Mouse (Mus musculus) small intestine, adult 2 months (tissue): Measurements from ENCODE around the gene Arpc4. TPM values are rescaled to one million over a fixed set of nuclear protein-coding genes. Genes with fewer than 3 reads are reported as not detected.
A peak's percentile ranks its signal among the peaks of the same experiment; 100 is the strongest.

Experiments
- H3K27ac ChIP-seq: fragments of 200-500 bp; 2 replicates; pipeline ENCODE4 v1.5.1; 2012; ENCODE audit warnings: low read depth, low read length, control low read depth, inconsistent platforms; ENCODE audit not compliant: insufficient read depth
- H3K27me3 ChIP-seq: fragments of 200-500 bp; 2 replicates; pipeline ENCODE4 v1.6.1; 2012; ENCODE audit warnings: mild to moderate bottlenecking, moderate library complexity, low read length, inconsistent platforms; ENCODE audit not compliant: control insufficient read depth, insufficient read depth
- H3K36me3 ChIP-seq: fragments of 200-500 bp; 2 replicates; pipeline ENCODE4 v1.6.1; 2012; ENCODE audit warnings: mild to moderate bottlenecking, low read length, control low read depth, inconsistent platforms; ENCODE audit not compliant: control insufficient read depth, insufficient read depth
- H3K4me1 ChIP-seq: fragments of 200-500 bp; 2 replicates; pipeline ENCODE4 v1.6.1; 2012; ENCODE audit warnings: low read length, inconsistent platforms, mixed read lengths; ENCODE audit not compliant: control insufficient read depth, insufficient read depth, insufficient read length
- H3K4me3 ChIP-seq: fragments of 200-500 bp; 2 replicates; pipeline ENCODE4 v1.5.1; 2012; ENCODE audit warnings: low read depth, mild to moderate bottlenecking, control low read depth, inconsistent platforms, low read length, moderate library complexity
- CTCF ChIP-seq: fragments of 200-500 bp; IDR thresholded peaks from 2 replicates; pipeline ENCODE4 v1.5.1; 2012; ENCODE audit warnings: low read depth, mild to moderate bottlenecking, control low read depth, inconsistent platforms, low read length, moderate library complexity, mixed read lengths; ENCODE audit not compliant: insufficient replicate concordance, insufficient read length; ENCODE audit errors: extremely low read depth
- POLR2A ChIP-seq: fragments of 200-500 bp; IDR thresholded peaks from 2 replicates; pipeline ENCODE4 v1.6.1; 2012; ENCODE audit warnings: low read depth, mild to moderate bottlenecking, control low read depth, inconsistent platforms, low read length, moderate library complexity
- WGBS: fragments of 180-500 bp; shearing (Covaris S2); methylation state at CpG from one replicate; pipeline ENCODE4 v1.1.7; 2018; 5-methylcytosine and 5-hydroxymethylcytosine counted together
- polyA plus RNA-seq: library from polyadenylated mRNA; depleted of rRNA; stranded (reverse); fragments of >200 nt; gene quantifications from 2 replicates; pipeline ENCODE4 v1.2.3, GENCODE M21; 2012

Arpc4 gene
- polyA plus RNA-seq, 1 experiment, result 96.0 TPM

- Histone ChIP-seq H3K4me1 (no peaks in the 10 kb centered on the region), H3K27ac (no peak overlapping the region), H3K36me3 (peaks cover 45% of the 10 kb centered on the region), H3K27me3 (no peaks in the 10 kb centered on the region), H3K4me3 (no peak overlapping the region)
- 100% methylated on average over 1 of the region's 1 CpGs for WGBS
- no peak for TF ChIP-seq POLR2A
- no peak for TF ChIP-seq CTCF
Observed at GRCm38 (mm10) chr6:113367574-113367973, 10.3 kb upstream of the Arpc4 start.

GRCm38 (mm10) chr6:113368124-113368523, 9.8 kb upstream of the Arpc4 start:
- 95% methylated on average over 7 of the region's 7 CpGs for WGBS

DNA sequence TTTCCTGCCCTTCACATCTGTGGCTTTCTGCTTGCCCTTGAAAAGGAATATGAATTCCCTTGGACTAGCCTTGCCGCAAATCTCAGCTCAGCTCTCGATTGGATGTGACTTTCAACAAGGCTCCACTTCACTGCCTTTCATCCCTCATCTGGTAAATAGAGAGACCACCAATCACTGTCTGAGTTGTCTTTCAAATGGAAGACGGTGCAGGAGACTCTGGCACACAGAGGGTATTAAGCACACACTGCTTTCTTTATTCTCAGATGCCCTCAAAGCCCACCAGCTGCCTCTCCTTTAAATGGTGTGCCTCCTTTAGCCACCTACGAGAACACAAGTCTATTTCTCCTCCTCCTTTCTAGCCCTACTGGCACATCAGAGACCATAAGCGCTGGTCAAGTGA, 9.3 kb upstream of the Arpc4 start:
- Histone ChIP-seq H3K27me3 (no peaks in the 10 kb centered on the region), H3K4me1 (no peaks in the 10 kb centered on the region), H3K27ac (no peak overlapping the region), H3K4me3 (no peak overlapping the region), H3K36me3 (peaks cover 50% of the 10 kb centered on the region)
- TF ChIP-seq CTCF, result no peak
- no peak for TF ChIP-seq POLR2A
- 94% methylated on average over 5 of the region's 5 CpGs for WGBS

More at GRCm38 (mm10) chr6:113368124-113368523, 9.8 kb upstream of the Arpc4 start:
- H3K27me3 ChIP-seq, result no peaks in the 10 kb centered on the region
- H3K4me3 ChIP-seq, result no peak overlapping the region
- no peak overlapping the region for H3K27ac ChIP-seq
- TF ChIP-seq CTCF (no peak), POLR2A (no peak)
- peaks cover 46% of the 10 kb centered on the region for H3K36me3 ChIP-seq
- no peaks in the 10 kb centered on the region for H3K4me1 ChIP-seq

DNA sequence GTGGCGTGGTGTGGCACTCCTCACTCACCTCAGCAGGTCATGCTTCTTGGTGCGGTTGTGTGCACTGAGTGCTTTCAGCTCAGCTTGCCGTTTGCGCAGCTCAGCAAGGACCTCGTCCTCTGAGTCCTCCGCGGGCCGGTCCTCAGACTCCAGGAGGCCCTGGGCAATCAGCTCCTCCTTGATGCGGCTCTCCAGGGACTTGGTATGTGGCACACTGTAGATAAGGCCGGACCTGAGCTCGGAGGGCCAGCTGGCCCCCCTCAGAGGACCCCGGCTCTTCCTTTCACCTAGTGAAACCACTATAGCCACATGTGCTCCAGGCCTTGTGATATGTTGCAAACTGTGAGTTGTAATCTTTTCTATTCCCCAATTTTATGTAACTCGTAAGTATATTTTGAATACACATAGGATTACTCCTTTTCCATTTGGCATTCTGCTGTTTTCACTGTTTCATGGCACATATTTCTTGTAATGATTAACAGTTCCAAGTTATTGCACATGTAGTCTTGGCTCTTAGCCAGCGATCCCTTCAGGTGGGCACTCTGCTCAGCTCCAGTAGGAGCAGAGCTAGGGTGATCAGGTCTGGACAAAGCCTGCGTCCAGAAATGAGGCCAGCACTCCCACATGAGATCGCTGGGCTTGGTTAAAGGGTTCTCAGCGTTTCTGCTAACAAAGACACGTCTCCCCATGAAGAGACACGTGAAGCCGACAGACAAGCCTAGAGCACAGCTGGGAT, 7.6 kb upstream of the Arpc4 start:
- WGBS, result 62% methylated on average over 20 of the region's 20 CpGs
- TF ChIP-seq CTCF, result no peak
- no peak for TF ChIP-seq POLR2A
- no peak overlapping the region for H3K27ac ChIP-seq
- H3K4me1 ChIP-seq, result no peaks in the 10 kb centered on the region
- no peak overlapping the region for H3K4me3 ChIP-seq
- peaks cover 62% of the 10 kb centered on the region for H3K36me3 ChIP-seq
- H3K27me3 ChIP-seq, result no peaks in the 10 kb centered on the region

DNA sequence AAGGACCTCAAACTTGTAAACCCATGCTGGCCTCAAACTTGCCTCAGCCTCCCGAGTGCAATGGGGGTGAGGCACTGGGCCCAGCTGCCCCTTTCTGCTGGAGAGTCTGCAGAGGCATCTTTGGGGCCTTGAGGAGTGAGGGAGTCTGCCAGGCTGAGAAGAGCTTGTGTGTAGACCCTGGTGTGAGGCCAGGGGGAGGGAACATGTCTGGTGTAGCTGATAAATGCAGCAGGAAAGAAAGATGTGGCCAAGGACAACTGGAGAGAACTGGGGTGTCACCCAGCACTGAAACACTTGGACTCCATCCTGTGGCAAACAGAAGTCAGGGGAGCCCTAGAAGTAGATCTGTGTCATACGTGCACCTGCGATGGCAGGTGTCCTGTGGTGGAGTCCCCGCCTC, 4.4 kb upstream of the Arpc4 start:
- H3K36me3 ChIP-seq, result peaks cover 55% of the 10 kb centered on the region
- H3K27ac ChIP-seq, result no peak overlapping the region
- no peaks in the 10 kb centered on the region; the same call in 1 of the 2 replicates for H3K4me1 ChIP-seq
- H3K4me3 ChIP-seq, result no peak overlapping the region
- TF ChIP-seq POLR2A, result no peak
- no peak for TF ChIP-seq CTCF
- no peaks in the 10 kb centered on the region for H3K27me3 ChIP-seq
- WGBS, result 76% methylated on average over 4 of the region's 4 CpGs

DNA sequence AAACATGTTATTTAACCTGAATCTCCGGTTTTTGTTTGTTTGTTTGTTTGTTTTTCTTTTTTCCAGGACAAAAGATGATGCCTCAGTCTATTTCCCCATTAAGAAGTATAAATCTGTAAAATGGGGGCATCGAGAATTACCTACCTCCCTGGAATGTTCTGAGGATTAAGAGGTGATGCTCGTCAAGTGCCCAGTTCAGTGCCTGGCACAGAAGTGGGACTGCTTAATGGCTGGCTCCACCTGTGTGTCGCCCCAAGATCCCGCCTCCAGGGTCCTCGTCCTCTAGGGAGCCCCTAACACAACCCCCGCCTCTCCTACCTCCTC, 781 bp upstream of the Arpc4 start:
- Histone ChIP-seq H3K36me3 (peaks cover 39% of the 10 kb centered on the region), H3K4me1 (peaks cover 14% of the 10 kb centered on the region), H3K27me3 (no peaks in the 10 kb centered on the region), H3K4me3 (peak overlapping the region; percentile 71), H3K27ac (peak overlapping the region; percentile 98)
- 3% methylated on average over 7 of the region's 7 CpGs for WGBS
- TF ChIP-seq POLR2A (no peak), CTCF (no peak)

DNA sequence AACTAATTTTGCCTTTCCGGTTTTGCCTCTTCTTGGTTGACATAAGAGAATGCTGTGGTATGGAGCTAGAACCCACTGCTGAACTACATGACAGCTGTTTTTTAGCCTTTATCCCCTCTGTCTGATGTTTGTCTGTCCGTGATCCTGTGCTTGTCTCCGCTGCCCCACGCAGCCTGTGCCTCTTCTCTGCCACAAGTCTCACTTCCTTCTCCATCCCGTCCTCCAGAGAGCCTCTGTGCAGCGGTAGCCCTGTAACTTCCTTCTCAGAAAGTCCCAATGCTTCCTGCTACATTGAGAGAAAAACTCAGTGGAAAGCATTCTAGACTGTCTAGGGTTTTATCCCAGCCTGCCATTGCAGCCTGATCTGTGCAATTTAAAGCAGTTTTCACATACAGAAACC, 1.3 kb downstream of the Arpc4 start:
- no peaks in the 10 kb centered on the region for H3K27me3 ChIP-seq
- 22% methylated on average over 6 of the region's 6 CpGs for WGBS
- TF ChIP-seq CTCF (no peak), POLR2A (no peak)
- H3K4me3 ChIP-seq, result peak overlapping the region; percentile 43
- H3K27ac ChIP-seq, result 0 out of 2 replicates have a peak overlapping the region, but pooled peaks have one; percentile 21
- peaks cover 15% of the 10 kb centered on the region for H3K4me1 ChIP-seq
- peaks cover 43% of the 10 kb centered on the region for H3K36me3 ChIP-seq
